Mouse (Mus musculus): ENCODE results near the gene Mapre3. TPM values are rescaled to one million over a fixed set of nuclear protein-coding genes. Genes with fewer than 3 reads are reported as not detected.

Mapre3 gene
- 10 to 100 TPM in 23 of 26 experiments, 1 to 10 TPM in 3; 2.8 to 40.7 (median 27.0) TPM for total RNA-seq (2018; cell fraction: chromatin; rRNA removed)
- total RNA-seq (2018; cell fraction: cytosol; rRNA removed): 10 to 100 TPM in 2 of 26 experiments, 1 to 10 TPM in 24; 5.1 to 11.5 (median 7.4) TPM
- total RNA-seq (2018; cell fraction: nucleus; rRNA removed): 10 to 100 TPM in 19 of 26 experiments, 1 to 10 TPM in 7; 3.8 to 29.6 (median 14.1) TPM
- polyA plus RNA-seq (2018): 5.1 to 9.3 TPM (median 8.4 TPM) in 3 replicates

DNA sequence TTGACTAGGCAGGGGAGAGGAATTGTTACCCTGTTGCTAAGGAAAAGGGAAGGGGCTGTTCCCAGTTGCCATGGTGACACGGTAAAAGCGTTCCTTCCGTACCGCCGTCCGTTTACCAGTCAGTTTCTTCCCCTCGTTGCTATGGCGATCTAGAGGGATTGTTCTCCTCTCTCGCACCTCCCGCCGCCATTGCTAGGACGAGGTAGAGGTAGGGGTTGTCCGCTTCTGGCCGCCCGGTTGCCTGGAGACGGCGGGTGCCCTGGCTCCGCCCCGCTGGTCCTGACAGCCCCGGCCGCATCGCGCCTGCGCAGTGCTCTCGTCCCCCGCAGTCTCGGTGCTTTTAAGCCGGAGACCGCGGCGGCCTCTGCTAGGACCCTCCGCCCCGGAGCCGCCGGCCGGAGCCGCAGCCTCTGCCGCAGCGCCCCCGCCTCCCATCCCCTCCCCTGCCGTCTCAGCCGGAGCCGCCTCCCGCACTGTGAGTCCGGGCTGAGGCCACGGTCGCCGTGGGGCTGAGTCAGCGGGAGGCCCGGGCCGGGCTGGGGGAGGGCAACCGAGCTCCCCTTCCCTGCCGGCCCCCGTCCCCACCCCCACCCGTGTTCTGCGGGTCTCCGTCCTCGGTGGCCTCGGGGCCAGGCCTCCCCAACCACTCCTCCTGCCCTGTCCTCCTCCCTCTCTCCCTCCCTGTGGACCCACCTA lies at the start of gene Mapre3:
TSS of gene Mapre3 (plus strand) at position 218 of the 696 bp plus-strand sequence.
- 1% methylated on average over 44 of the region's 59 CpGs for whole genome bisulfite sequencing (ENCODE audit: missing documents)
- Histone ChIP-seq H3K27ac (no peak within 1 kb of the TSS), H3K4me3 (ENCODE audit: inconsistent target) (peak within 1 kb of the TSS; percentile 23; the same call in 1 of the 2 replicates), H3K79me2 (ENCODE audit: inconsistent target) (no peaks in the 10 kb centered on the region), H3K36me3 (ENCODE audit: inconsistent target) (no peaks in the 10 kb centered on the region)

DNA sequence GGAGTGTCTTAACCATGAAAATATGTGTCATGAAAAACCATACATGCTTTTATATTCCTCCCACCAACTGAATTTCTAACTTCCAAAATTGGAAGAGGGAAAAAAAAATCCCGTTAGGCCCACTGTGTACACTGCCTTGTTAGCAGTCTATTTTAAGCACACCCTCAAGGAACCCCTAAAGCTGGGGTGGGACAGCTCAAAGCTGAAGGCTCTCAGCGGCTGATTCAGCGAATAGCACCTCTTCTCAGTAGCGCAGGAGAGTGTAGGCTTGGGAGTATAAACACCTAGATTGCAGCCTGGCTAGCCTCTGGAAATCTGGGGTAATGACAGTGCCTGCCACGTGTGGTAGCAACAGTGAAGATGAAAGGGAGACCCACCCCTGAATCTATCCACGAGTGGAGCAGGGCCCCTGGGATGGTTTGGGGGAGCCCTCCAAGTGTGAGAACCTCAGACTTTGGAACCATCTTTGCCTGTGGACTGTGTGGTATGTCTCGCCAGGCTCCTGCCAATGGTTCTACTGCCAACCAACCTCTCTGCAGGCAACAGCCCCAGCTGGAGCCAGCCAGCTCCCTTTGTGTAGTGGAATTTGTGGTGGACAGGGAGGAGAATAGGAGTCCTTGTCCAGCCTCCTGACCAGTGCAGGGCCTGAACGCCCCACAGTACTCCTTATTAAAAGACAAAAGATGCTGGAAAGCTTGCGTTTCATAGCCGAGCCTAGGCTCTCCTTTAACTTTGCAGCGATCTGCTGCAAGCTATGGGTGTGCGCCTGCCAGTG lies 48.7 kb upstream of the Mapre3 start:
- Histone ChIP-seq H3K4me3 (ENCODE audit: inconsistent target) (no peak overlapping the region), H3K27ac (no peak overlapping the region), H3K36me3 (ENCODE audit: inconsistent target) (no peaks in the 10 kb centered on the region), H3K79me2 (ENCODE audit: inconsistent target) (no peaks in the 10 kb centered on the region)
- WGBS (ENCODE audit: missing documents): 93% methylated on average over 12 of the region's 12 CpGs

DNA sequence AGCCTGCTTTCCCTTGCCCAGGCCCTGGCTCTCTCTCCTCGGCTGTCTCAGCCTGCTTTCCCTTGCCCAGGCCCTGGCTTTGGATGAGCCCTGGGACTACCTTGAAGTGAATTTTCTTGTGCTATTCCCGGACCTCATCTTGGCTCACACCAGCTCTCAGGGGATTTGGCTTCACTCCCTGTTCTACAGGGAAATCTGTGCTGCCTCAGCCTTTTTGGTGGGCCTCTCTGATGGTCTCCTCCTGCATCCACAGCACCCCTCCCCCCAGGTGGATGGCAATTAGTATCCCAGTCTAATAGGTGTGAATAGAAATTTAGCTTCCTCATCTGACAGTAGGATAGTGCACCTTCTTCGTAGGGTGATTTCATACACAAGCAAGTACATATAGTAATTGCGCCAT lies 46.4 kb upstream of the Mapre3 start:
- H3K4me3 ChIP-seq (ENCODE audit: inconsistent target): no peak overlapping the region
- WGBS (ENCODE audit: missing documents): 82% methylated on average over 3 of the region's 4 CpGs
- H3K27ac ChIP-seq: no peak overlapping the region

DNA sequence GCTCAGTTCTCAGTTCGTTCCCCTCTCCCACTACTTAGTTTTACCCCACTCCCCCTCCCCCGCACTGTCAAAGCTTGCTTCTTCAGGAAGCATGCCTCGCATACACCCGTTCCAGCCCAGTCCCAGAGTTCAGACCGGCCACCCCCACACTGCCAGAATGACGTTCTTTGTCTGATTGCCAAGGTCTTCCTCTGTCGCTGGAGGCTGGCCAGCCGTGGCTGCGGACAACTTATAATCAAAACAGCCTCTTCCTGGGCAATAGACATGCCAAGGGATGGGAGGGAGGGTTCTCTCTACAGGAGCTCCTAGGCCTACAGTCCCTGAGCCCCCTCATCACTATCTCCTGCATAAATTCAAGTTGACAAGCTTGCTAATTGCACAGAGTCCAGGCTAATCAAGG lies 45.8 kb upstream of the Mapre3 start:
- H3K4me3 ChIP-seq (ENCODE audit: inconsistent target): no peak overlapping the region
- no peak overlapping the region for H3K27ac ChIP-seq
- H3K36me3 ChIP-seq (ENCODE audit: inconsistent target): no peaks in the 10 kb centered on the region
- WGBS (ENCODE audit: missing documents): 34% methylated on average over 9 of the region's 9 CpGs
- no peaks in the 10 kb centered on the region for H3K79me2 ChIP-seq (ENCODE audit: inconsistent target)

More for the DNA sequence above, 46.4 kb upstream of the Mapre3 start:
- no peaks in the 10 kb centered on the region for H3K79me2 ChIP-seq (ENCODE audit: inconsistent target)
- no peaks in the 10 kb centered on the region for H3K36me3 ChIP-seq (ENCODE audit: inconsistent target)

- Histone ChIP-seq H3K79me2 (ENCODE audit: inconsistent target) (no peaks in the 10 kb centered on the region), H3K4me3 (ENCODE audit: inconsistent target) (no peak overlapping the region), H3K27ac (no peak overlapping the region), H3K36me3 (ENCODE audit: inconsistent target) (no peaks in the 10 kb centered on the region)
- WGBS (ENCODE audit: missing documents): 95% methylated on average over 9 of the region's 9 CpGs
Measured at GRCm38 (mm10) chr5:30769075-30769474, 45.4 kb upstream of the Mapre3 start.

DNA sequence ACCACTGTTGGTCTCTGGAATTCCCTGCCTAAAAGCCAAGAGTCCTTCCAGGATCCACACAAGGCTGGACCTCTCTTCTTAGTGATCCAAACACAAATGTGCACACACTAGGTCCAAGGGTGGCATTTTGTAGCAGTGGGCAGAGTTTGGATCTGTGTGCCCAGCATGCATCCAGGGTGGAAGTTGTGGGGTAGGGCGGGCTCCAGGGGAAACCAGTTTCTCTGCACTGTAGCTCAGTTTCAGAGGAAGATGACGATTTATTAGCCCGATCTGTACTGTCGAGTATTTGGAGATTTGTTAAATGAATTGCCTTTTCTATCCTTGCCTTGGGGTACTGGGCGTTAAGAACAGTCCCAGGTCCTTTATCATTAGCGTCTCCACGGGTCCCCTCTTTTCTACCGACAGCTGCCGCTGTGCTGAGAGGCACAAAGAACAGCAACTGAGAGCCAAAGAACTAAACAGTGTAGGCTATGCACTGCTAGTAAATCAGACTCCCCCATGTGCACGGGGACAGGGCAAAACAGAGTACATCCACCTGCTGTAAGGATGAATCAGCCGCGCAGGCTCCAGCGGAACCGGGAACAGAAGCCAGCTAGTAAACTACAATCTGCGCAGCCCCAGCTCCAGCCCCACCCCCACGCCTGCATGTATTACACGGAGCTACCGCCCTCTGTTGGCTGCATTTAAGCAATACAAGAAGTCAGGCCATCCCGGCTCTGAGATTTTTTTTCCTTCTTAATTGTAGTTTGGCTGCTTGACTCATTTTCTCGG lies 39.7 kb upstream of the Mapre3 start:
- no peak overlapping the region for H3K27ac ChIP-seq
- no peak overlapping the region for H3K4me3 ChIP-seq (ENCODE audit: inconsistent target)
- H3K79me2 ChIP-seq (ENCODE audit: inconsistent target): no peaks in the 10 kb centered on the region
- H3K36me3 ChIP-seq (ENCODE audit: inconsistent target): no peaks in the 10 kb centered on the region
- WGBS (ENCODE audit: missing documents): 12% methylated on average over 20 of the region's 20 CpGs

DNA sequence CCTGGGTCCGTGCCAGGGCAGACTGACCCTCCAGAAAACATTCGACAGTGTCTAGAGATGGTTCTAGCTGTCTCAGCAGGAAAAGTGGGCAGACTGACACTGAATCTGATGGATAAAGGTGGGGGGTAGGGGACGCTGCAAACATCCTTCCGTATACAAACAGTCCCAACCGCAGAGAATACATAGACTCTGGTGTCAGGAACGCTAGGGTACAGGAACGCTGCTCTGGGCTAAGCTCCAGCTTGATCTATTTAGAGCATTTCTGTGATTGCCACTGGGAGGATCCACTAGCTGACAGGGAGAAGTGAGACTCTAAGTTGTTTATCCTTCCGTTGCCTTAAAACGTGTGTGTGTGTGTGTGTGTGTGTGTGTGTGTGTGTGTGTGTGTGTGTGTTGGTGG lies 33.7 kb upstream of the Mapre3 start:
- Histone ChIP-seq H3K4me3 (ENCODE audit: inconsistent target) (no peak overlapping the region), H3K27ac (no peak overlapping the region), H3K36me3 (ENCODE audit: inconsistent target) (no peaks in the 10 kb centered on the region), H3K79me2 (ENCODE audit: inconsistent target) (no peaks in the 10 kb centered on the region)
- 80% methylated on average over 9 of the region's 9 CpGs for WGBS (ENCODE audit: missing documents)

GRCm38 (mm10) chr5:30781147-30781546 lies 33.3 kb upstream of the Mapre3 start:
- WGBS (ENCODE audit: missing documents): 83% methylated on average over 3 of the region's 3 CpGs
- Histone ChIP-seq H3K36me3 (ENCODE audit: inconsistent target) (no peaks in the 10 kb centered on the region), H3K79me2 (ENCODE audit: inconsistent target) (no peaks in the 10 kb centered on the region), H3K27ac (no peak overlapping the region), H3K4me3 (ENCODE audit: inconsistent target) (no peak overlapping the region)

- 56% methylated on average over 5 of the region's 5 CpGs for WGBS (ENCODE audit: missing documents)
- H3K27ac ChIP-seq: no peak overlapping the region
Measured at GRCm38 (mm10) chr5:30787381-30787780, 27.1 kb upstream of the Mapre3 start.

DNA sequence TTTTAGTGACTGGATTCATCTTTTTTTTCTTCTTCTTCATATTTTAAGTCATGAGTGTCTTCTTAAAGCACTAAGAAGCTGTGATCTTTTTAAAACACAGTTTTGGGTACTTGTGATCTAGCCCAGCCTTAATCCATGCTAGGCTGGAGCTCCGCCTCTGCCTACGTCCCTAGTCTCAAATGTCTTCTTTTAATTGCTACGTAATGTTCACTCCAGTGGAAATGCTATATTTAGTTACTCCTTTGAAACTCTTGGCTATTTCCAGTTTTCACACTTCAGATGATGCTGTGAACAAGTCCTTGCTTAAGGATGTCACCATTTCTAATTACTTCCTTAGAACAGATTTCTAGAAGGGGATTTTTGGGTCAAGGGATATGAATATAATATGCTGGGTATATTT lies 24.4 kb upstream of the Mapre3 start:
- no peak overlapping the region for H3K4me3 ChIP-seq (ENCODE audit: inconsistent target)
- no peaks in the 10 kb centered on the region for H3K79me2 ChIP-seq (ENCODE audit: inconsistent target)
- whole genome bisulfite sequencing (ENCODE audit: missing documents): 84% methylated on average over 3 of the region's 3 CpGs

More at GRCm38 (mm10) chr5:30787381-30787780, 27.1 kb upstream of the Mapre3 start:
- Histone ChIP-seq H3K36me3 (ENCODE audit: inconsistent target) (no peaks in the 10 kb centered on the region), H3K4me3 (ENCODE audit: inconsistent target) (no peak overlapping the region), H3K79me2 (ENCODE audit: inconsistent target) (no peaks in the 10 kb centered on the region)

GRCm38 (mm10) chr5:30796125-30796524 lies 18.3 kb upstream of the Mapre3 start:
- no peaks in the 10 kb centered on the region for H3K79me2 ChIP-seq (ENCODE audit: inconsistent target)
- 18% methylated on average over 10 of the region's 12 CpGs for WGBS (ENCODE audit: missing documents)
- H3K27ac ChIP-seq: no peak overlapping the region
- no peaks in the 10 kb centered on the region for H3K36me3 ChIP-seq (ENCODE audit: inconsistent target)
- H3K4me3 ChIP-seq (ENCODE audit: inconsistent target): no peak overlapping the region

More for the DNA sequence above, 24.4 kb upstream of the Mapre3 start:
- Histone ChIP-seq H3K27ac (no peak overlapping the region), H3K36me3 (ENCODE audit: inconsistent target) (no peaks in the 10 kb centered on the region)

- Histone ChIP-seq H3K4me3 (ENCODE audit: inconsistent target) (no peak overlapping the region), H3K79me2 (ENCODE audit: inconsistent target) (no peaks in the 10 kb centered on the region), H3K36me3 (ENCODE audit: inconsistent target) (no peaks in the 10 kb centered on the region), H3K27ac (no peak overlapping the region)
- WGBS (ENCODE audit: missing documents): 84% methylated on average over 7 of the region's 7 CpGs
Measured at GRCm38 (mm10) chr5:30797482-30797881, 17.0 kb upstream of the Mapre3 start.

- Histone ChIP-seq H3K79me2 (ENCODE audit: inconsistent target) (no peaks in the 10 kb centered on the region), H3K36me3 (ENCODE audit: inconsistent target) (no peaks in the 10 kb centered on the region), H3K4me3 (ENCODE audit: inconsistent target) (no peak overlapping the region), H3K27ac (no peak overlapping the region)
- 77% methylated on average over 8 of the region's 8 CpGs for WGBS (ENCODE audit: missing documents)
Measured at GRCm38 (mm10) chr5:30797982-30798381, 16.5 kb upstream of the Mapre3 start.

DNA sequence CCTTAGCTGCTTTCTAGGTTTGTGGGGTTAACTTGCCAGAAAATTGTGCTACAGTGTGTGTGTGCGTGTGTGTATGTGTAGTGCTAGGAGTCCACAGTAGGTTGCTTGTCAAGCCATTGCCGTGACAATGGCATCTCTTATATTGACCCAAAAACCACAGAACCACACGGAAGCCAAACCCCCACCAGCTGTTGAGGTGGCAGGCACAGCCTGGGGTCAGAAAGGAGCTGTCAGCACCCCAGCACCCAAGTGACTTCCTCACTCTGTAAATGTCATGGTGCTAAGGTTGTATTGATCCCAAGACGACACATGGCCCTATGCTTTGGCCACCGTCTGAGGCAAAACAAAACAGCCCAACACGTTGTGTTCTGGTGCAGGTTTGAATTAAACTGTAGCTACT lies 15.5 kb upstream of the Mapre3 start:
- H3K4me3 ChIP-seq (ENCODE audit: inconsistent target): no peak overlapping the region
- no peak overlapping the region for H3K27ac ChIP-seq
- WGBS (ENCODE audit: missing documents): 50% methylated on average over 6 of the region's 6 CpGs
- H3K36me3 ChIP-seq (ENCODE audit: inconsistent target): no peaks in the 10 kb centered on the region
- no peaks in the 10 kb centered on the region for H3K79me2 ChIP-seq (ENCODE audit: inconsistent target)
